Mouse (Mus musculus): ENCODE data around the gene Ehbp1.

Ehbp1 gene

DNA sequence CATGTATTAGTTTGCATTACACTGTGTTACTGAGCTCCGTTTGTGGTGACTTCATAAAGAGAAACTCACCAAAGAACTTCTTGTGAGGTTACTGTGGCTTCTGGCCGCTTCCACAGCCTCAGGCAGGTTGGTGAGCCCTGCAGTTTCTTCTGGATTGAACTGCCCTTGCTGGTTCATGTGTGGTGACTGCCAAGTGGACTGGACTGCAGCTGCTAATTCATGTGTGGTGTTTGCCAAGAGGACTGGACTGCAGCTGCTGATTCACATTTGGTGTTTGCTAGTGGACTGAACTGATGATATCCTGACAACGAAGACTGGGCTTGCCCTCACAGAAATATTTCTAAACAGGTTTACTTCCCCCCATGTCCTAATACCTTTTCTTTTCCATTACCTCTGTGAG, 65.4 kb downstream of the Ehbp1 start:
- DNase-seq = no peak

GRCm38 (mm10) chr11:22274144-22274543, 67.9 kb downstream of the Ehbp1 start:
- no peak for DNase-seq

GRCm38 (mm10) chr11:22273378-22273777, 68.7 kb downstream of the Ehbp1 start:
- DNase-seq = no peak

GRCm38 (mm10) chr11:22271889-22272288, 70.2 kb downstream of the Ehbp1 start:
- DNase-seq = no peak

DNA sequence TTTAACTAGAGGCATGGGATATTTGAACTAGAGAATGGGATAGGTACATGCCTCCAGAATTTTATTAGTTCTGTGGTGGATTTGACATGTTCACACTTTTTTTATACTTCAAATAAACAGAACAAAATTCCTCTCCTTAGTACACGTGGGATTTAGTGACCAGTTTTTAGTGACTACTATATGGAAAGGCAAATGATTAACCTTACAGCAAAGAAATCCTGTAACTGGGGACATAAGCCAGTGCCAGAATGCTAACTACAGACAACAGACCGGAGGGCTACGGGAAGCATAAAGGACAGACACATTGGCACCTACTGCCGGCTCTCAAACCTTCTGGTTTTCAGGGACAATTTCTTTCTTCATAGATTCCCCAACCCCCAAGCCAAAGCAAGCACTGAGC, 72.4 kb downstream of the Ehbp1 start:
- DNase-seq = no peak

DNA sequence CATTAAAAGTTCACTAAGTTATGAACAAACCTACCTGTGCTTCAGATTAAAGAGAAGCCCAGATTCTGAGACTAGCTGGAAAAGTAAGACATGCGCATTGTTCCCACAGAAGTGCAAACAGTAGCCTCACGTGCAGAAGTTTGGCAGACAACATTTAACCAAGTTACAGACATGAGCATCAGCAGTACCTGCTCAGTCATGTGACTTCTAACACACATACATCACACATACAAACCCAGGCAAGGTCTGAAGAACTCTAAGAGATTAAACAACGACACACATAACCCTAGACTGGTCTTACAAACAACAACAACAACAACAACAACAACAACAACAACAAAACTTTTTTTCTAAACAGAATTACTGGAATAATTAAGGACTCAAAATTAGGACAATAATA, 72.9 kb downstream of the Ehbp1 start:
- no peak for DNase-seq

DNA sequence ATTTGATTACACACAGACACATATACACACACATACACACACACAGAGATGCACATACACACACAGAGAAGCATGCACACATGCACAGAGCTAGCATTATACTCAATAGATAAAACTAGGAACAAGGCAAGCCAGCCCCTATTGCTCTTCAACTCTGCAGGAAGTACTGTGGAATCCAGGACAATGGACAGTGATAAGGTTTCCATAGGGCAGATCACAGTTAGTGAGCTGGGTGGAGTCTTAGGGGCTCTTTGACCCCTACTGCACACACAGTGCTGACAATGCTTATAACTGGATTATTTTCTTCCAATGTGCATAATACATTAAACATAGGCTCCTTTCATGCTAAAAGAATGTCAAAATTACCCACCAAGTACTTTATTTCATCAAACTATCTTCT, 75.1 kb downstream of the Ehbp1 start:
- no peak for DNase-seq

GRCm38 (mm10) chr11:22255418-22255817, 86.7 kb downstream of the Ehbp1 start:
- DNase-seq = no peak

DNA sequence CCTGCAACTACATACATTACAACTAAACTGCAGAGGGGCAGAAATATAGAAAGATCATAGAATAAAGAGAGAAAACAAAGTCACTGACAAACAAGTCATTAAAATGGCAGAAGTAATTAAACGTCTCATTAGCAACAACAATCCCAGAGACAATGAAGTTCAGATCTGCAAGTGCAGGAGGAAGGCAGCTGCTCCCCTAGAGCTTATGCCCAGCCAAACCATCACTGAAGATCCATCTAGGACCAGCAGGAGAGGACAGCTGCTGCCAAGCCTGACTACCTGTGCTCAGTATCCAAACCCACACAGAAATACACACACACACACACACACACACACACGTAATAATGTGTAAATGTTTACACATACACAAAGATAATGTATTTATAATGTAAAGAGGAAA, 92.7 kb downstream of the Ehbp1 start:
- DNase-seq = no peak

GRCm38 (mm10) chr11:22247736-22248135, 94.4 kb downstream of the Ehbp1 start:
- DNase-seq = no peak

- no peak for DNase-seq
These were observed 95.0 kb downstream of the Ehbp1 start for GRCm38 (mm10) chr11:22247069-22247468.

GRCm38 (mm10) chr11:22235558-22235957, 106.5 kb downstream of the Ehbp1 start:
- no peak for DNase-seq

- peak; percentile 11 for DNase-seq
These were observed 107.4 kb downstream of the Ehbp1 start for GRCm38 (mm10) chr11:22234739-22235138.

DNA sequence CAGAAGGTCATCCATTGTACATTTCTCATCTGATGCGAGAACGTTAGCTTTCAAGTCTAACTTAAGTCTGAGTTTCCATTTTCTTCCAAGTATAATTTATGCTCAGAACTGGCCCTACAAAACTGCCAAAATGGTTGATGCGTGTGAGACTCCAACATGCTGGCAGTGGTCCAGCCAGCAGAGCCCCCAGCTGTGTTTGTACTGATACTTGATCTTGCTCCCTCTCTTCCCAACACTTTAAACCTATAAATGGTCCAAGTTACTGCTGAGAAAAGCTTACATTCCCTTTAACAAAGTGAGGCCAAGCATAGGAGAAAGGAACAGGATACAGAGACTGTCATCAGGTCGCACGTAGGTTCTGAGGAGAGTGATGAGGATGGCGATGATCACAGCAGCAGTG, 111.2 kb downstream of the Ehbp1 start:
- no peak for DNase-seq

GRCm38 (mm10) chr11:22225619-22226018, 116.5 kb downstream of the Ehbp1 start:
- peak; percentile 19 for DNase-seq

DNA sequence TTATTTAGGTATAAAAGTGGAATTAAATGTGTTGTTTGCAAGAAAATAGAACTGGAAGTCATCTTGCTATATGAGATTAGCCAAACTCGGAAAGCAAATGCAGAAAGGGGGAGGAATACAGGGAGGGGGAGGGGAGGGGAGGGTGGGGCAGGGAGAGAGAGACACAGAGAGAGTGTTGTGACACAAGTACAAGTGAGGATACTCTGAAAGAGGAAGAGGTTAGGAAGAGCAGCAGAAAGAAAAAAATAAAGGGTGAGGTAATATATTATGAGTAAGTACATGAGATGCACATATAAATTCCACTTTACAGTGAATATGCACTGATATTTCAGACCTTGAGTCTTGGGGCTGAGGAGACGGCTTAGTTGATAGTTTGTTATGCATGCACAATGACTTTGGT, 123.9 kb downstream of the Ehbp1 start:
- DNase-seq = no peak

DNA sequence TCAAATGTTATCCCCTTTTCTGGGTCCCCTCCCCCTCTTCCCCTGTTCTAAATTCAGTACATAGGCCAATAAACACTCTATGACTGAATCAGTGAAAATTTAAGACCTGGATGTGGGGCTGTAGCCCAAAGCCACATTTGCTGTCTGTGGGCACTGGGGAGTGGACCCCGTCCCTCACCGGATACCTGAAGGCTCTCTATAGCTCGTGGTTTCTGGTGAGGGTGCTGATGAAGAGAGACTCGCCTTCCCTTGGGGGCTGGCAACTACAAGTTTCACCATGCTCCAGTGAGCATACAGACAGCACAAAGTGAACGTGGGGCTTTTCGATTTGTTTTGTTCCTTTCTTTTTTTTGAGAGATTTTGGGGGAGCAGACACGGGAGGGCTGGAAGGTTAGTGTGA, 125.2 kb downstream of the Ehbp1 start:
- no peak for DNase-seq

DNA sequence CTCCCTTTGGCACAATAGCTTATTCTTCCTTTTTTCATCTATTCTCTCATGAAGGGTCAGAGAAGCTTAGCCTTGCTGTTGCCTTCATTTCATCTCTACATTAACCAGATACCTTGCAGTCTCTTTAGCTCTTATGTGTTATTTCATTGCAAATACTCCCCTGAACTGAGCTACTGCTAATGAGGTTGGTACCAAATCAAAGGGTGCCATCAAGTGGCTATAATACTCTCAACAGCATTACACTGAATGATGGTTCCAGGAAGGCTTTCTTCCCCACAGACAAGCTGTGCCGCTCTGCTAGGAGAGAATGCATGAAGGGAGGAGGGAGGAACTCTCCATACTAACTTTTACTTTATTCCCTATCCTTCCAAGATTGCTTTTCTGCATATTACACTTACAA, 135.5 kb downstream of the Ehbp1 start:
- DNase-seq = no peak

GRCm38 (mm10) chr11:22206191-22206590, 135.9 kb downstream of the Ehbp1 start:
- no peak for DNase-seq

- DNase-seq = no peak
These were observed 138.7 kb downstream of the Ehbp1 start for GRCm38 (mm10) chr11:22203413-22203812.

DNA sequence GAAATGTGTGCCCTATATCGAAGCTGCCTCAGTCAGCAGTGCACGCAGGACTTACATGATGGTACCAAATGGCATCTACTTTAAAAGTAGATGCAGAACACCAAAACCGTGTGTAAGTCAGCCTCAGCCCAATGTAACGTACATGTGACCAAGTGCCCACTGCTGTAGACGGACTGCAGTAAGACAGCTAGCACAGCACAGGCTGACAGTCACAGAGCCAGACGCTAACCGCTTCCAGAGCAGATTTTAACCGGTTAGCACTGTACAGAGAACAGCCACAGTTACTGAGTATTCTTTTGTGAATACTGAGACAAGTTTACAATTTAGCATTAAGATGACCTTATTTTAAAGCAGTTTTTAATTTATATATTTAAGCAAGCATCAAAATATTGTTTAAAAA, 141.0 kb downstream of the Ehbp1 start:
- DNase-seq = no peak

GRCm38 (mm10) chr11:22199881-22200280, 142.2 kb downstream of the Ehbp1 start:
- no peak for DNase-seq

DNA sequence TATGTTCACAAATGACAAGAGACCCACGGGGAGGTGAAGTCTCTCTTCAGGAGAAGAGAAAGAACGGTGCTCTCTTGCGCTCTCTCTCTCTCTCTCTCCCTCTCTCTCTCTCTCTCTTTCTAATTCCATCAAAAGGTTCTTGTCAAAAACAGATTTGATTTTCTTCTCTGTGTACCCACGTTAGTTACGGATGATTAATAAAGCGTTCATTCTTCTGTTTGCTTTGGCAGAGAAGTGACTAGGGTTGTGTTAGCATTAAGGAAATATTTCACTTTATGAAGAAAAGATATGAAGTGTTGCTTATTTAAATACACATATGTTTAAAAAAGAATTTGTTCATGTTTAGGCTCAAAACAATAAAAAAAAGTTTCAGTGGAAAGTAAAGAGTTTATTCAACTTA, 143.7 kb downstream of the Ehbp1 start:
- no peak for DNase-seq

DNA sequence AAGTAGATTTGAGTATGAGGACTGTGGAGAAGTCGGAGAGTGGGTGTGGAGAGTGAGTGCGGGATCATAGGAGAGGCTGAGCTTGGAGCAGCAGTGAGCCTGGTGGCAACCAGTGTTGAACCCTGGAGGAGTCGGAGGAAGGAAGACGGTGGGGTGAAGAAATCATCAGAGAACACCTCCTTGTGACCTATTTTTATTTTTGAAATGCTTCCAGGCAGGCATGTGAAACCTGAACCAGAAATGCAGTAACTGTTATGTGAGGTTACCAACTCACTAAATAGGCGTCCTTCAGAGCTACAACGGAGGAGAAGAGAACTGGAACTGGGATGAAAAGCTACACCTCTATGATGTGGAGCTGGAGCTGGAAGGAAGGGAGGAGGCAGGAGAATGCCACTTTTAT, 144.2 kb downstream of the Ehbp1 start:
- no peak for DNase-seq

GRCm38 (mm10) chr11:22196776-22197175, 145.3 kb downstream of the Ehbp1 start:
- DNase-seq = no peak

- DNase-seq = no peak
These were observed 147.5 kb downstream of the Ehbp1 start for GRCm38 (mm10) chr11:22194607-22195006.
